Mouse (Mus musculus): ENCODE measurements around the gene Vps72. TPM values are rescaled to one million over a fixed set of nuclear protein-coding genes. Genes with fewer than 3 reads are reported as not detected.

The Vps72 gene
- polyA plus RNA-seq (2014; fragmentation: Nextera tagmentation; extraction: Ambion mirVana): 167 and 170 TPM in 2 replicates

GRCm38 (mm10) chr3:95110911-95111726 is at the start of gene Vps72:
Gene Vps72, plus strand, starts transcription at chr3:95111022.
- Histone ChIP-seq H3K4me1 (ENCODE audit: insufficient read depth) (peaks cover 7% of the 10 kb centered on the region; the same call in 1 of the 2 replicates), H3K27ac (ENCODE audit: low read depth) (peak within 1 kb of the TSS; percentile 98), H3K36me3 (ENCODE audit: insufficient read depth) (peaks cover 17% of the 10 kb centered on the region), H3K4me3 (ENCODE audit: low read depth, low read length) (peak within 1 kb of the TSS; percentile 75), H3K27me3 (ENCODE audit: insufficient read depth, low read length) (no peaks in the 10 kb centered on the region), H3K9me3 (ENCODE audit: low read depth, low read length) (no peaks in the 10 kb centered on the region), H3K4me2 (peak within 1 kb of the TSS; percentile 60), H3K9ac (peak within 1 kb of the TSS; percentile 89)
- 0 out of 2 replicates have a peak, but pooled peaks have one; percentile 1 for TF ChIP-seq CTCF (IDR thresholded peaks at IDR 0.05; ENCODE audit: low read depth)
- DNase-seq: peak; percentile 96
- under 1% methylated on average over 54 of the region's 54 CpGs for WGBS
- ATAC-seq (ENCODE audit: insufficient read depth): peak; percentile 73

GRCm38 (mm10) chr3:95063741-95064140 is 47.1 kb upstream of the Vps72 start:
- H3K27ac ChIP-seq (ENCODE audit: low read depth): no peak overlapping the region
- 90% methylated on average over 4 of the region's 4 CpGs for WGBS
- ATAC-seq (ENCODE audit: insufficient read depth): no peak
- H3K4me1 ChIP-seq (ENCODE audit: insufficient read depth): no peaks in the 10 kb centered on the region
- H3K9ac ChIP-seq: no peak overlapping the region
- no peak overlapping the region for H3K4me3 ChIP-seq (ENCODE audit: low read depth, low read length)
- H3K4me2 ChIP-seq: no peak overlapping the region
- no peaks in the 10 kb centered on the region for H3K27me3 ChIP-seq (ENCODE audit: insufficient read depth, low read length)
- DNase-seq: no peak
- H3K9me3 ChIP-seq (ENCODE audit: low read depth, low read length): no peaks in the 10 kb centered on the region
- TF ChIP-seq CTCF (IDR thresholded peaks at IDR 0.05; ENCODE audit: low read depth): no peak
- H3K36me3 ChIP-seq (ENCODE audit: insufficient read depth): peaks cover 95% of the 10 kb centered on the region

- Histone ChIP-seq H3K9me3 (ENCODE audit: low read depth, low read length) (no peaks in the 10 kb centered on the region), H3K36me3 (ENCODE audit: insufficient read depth) (peaks cover 96% of the 10 kb centered on the region), H3K27me3 (ENCODE audit: insufficient read depth, low read length) (no peaks in the 10 kb centered on the region), H3K27ac (ENCODE audit: low read depth) (no peak overlapping the region), H3K4me3 (ENCODE audit: low read depth, low read length) (no peak overlapping the region), H3K4me2 (no peak overlapping the region), H3K4me1 (ENCODE audit: insufficient read depth) (no peaks in the 10 kb centered on the region), H3K9ac (no peak overlapping the region)
- ATAC-seq (ENCODE audit: insufficient read depth) (no peak), DNase-seq (no peak)
- no peak for TF ChIP-seq CTCF (IDR thresholded peaks at IDR 0.05; ENCODE audit: low read depth)
- WGBS: 86% methylated on average over 1 of the region's 1 CpGs
Observed at GRCm38 (mm10) chr3:95065553-95065952, 45.3 kb upstream of the Vps72 start.

- Histone ChIP-seq H3K4me1 (ENCODE audit: insufficient read depth) (no peaks in the 10 kb centered on the region), H3K36me3 (ENCODE audit: insufficient read depth) (peaks cover 96% of the 10 kb centered on the region), H3K4me3 (ENCODE audit: low read depth, low read length) (no peak overlapping the region), H3K9me3 (ENCODE audit: low read depth, low read length) (no peaks in the 10 kb centered on the region), H3K9ac (no peak overlapping the region), H3K27me3 (ENCODE audit: insufficient read depth, low read length) (no peaks in the 10 kb centered on the region), H3K4me2 (no peak overlapping the region), H3K27ac (ENCODE audit: low read depth) (no peak overlapping the region)
- DNase-seq (no peak), ATAC-seq (ENCODE audit: insufficient read depth) (no peak)
- TF ChIP-seq CTCF (IDR thresholded peaks at IDR 0.05; ENCODE audit: low read depth): no peak
- 85% methylated on average over 6 of the region's 6 CpGs for WGBS
Observed at GRCm38 (mm10) chr3:95066095-95066494, 44.7 kb upstream of the Vps72 start.

GRCm38 (mm10) chr3:95066570-95066969 is 44.3 kb upstream of the Vps72 start:
- no peaks in the 10 kb centered on the region for H3K4me1 ChIP-seq (ENCODE audit: insufficient read depth)
- no peak for TF ChIP-seq CTCF (IDR thresholded peaks at IDR 0.05; ENCODE audit: low read depth)
- peaks cover 96% of the 10 kb centered on the region for H3K36me3 ChIP-seq (ENCODE audit: insufficient read depth)

GRCm38 (mm10) chr3:95071606-95072005 is 39.2 kb upstream of the Vps72 start:
- Histone ChIP-seq H3K27me3 (ENCODE audit: insufficient read depth, low read length) (no peaks in the 10 kb centered on the region), H3K4me3 (ENCODE audit: low read depth, low read length) (no peak overlapping the region), H3K4me2 (no peak overlapping the region), H3K9ac (no peak overlapping the region), H3K9me3 (ENCODE audit: low read depth, low read length) (no peaks in the 10 kb centered on the region), H3K4me1 (ENCODE audit: insufficient read depth) (no peaks in the 10 kb centered on the region), H3K27ac (ENCODE audit: low read depth) (no peak overlapping the region), H3K36me3 (ENCODE audit: insufficient read depth) (peaks cover 84% of the 10 kb centered on the region)
- no peak for DNase-seq
- WGBS: 89% methylated on average over 2 of the region's 2 CpGs
- no peak for ATAC-seq (ENCODE audit: insufficient read depth)
- TF ChIP-seq CTCF (IDR thresholded peaks at IDR 0.05; ENCODE audit: low read depth): no peak

More at GRCm38 (mm10) chr3:95066570-95066969, 44.3 kb upstream of the Vps72 start:
- Histone ChIP-seq H3K4me2 (no peak overlapping the region), H3K4me3 (ENCODE audit: low read depth, low read length) (no peak overlapping the region), H3K9ac (no peak overlapping the region), H3K9me3 (ENCODE audit: low read depth, low read length) (no peaks in the 10 kb centered on the region), H3K27ac (ENCODE audit: low read depth) (no peak overlapping the region), H3K27me3 (ENCODE audit: insufficient read depth, low read length) (no peaks in the 10 kb centered on the region)
- ATAC-seq (ENCODE audit: insufficient read depth) (no peak), DNase-seq (no peak)
- 86% methylated on average over 11 of the region's 11 CpGs for WGBS

- no peak overlapping the region for H3K4me3 ChIP-seq (ENCODE audit: low read depth, low read length)
- H3K9ac ChIP-seq: no peak overlapping the region
- H3K4me2 ChIP-seq: no peak overlapping the region
- no peaks in the 10 kb centered on the region for H3K9me3 ChIP-seq (ENCODE audit: low read depth, low read length)
- DNase-seq (no peak), ATAC-seq (ENCODE audit: insufficient read depth) (no peak)
- TF ChIP-seq CTCF (IDR thresholded peaks at IDR 0.05; ENCODE audit: low read depth): no peak
- WGBS: 92% methylated on average over 1 of the region's 1 CpGs
- H3K4me1 ChIP-seq (ENCODE audit: insufficient read depth): no peaks in the 10 kb centered on the region
- no peaks in the 10 kb centered on the region for H3K27me3 ChIP-seq (ENCODE audit: insufficient read depth, low read length)
- H3K36me3 ChIP-seq (ENCODE audit: insufficient read depth): 0 out of 2 replicates have a peak, but pooled peaks cover 13% of the 10 kb centered on the region
- H3K27ac ChIP-seq (ENCODE audit: low read depth): no peak overlapping the region
Observed at GRCm38 (mm10) chr3:95088071-95088470, 22.8 kb upstream of the Vps72 start.

Data from lung, embryonic 14.5 days (tissue).